Mouse (Mus musculus): ENCODE measurements around the gene Sap30l. TPM values are rescaled to one million over a fixed set of nuclear protein-coding genes. Genes with fewer than 3 reads are reported as not detected.
"Not testable (repeated sequence)": the region's sequence is repeated elsewhere in the genome, so short reads cannot be mapped to it uniquely, and the experiment has no call there.

The Sap30l gene
- total RNA-seq, 2 experiments from 2014 or later: 53.9 to 55.0 TPM

GRCm38 (mm10) chr11:57831861-57832260 lies 30.4 kb downstream of the Sap30l start:
- no peak for DNase-seq

GRCm38 (mm10) chr11:57832552-57833201 lies 31.2 kb downstream of the Sap30l start, which contains the start of gene Hand1:
Gene Hand1 (minus strand): TSS chr11:57832818.
- DNase-seq: no peak

- DNase-seq: no peak
Observed at GRCm38 (mm10) chr11:57833296-57833977, 32.0 kb downstream of the Sap30l start.

- DNase-seq: no peak
Observed at GRCm38 (mm10) chr11:57834031-57834430, 32.6 kb downstream of the Sap30l start.

- DNase-seq: no peak
Observed at GRCm38 (mm10) chr11:57835331-57835730, 33.9 kb downstream of the Sap30l start.

- DNase-seq: no peak
Observed at GRCm38 (mm10) chr11:57835931-57836330, 34.5 kb downstream of the Sap30l start.

- DNase-seq: no peak
Observed at GRCm38 (mm10) chr11:57836401-57836800, 35.0 kb downstream of the Sap30l start.

GRCm38 (mm10) chr11:57836872-57837680 lies 35.6 kb downstream of the Sap30l start:
- DNase-seq: no peak

GRCm38 (mm10) chr11:57837861-57838680 lies 36.6 kb downstream of the Sap30l start:
- DNase-seq: no peak

GRCm38 (mm10) chr11:57840986-57841385 lies 39.5 kb downstream of the Sap30l start:
- no peak for DNase-seq

GRCm38 (mm10) chr11:57841391-57841790 lies 40.0 kb downstream of the Sap30l start:
- no peak for DNase-seq

- DNase-seq: not testable (repeated sequence)
Observed at GRCm38 (mm10) chr11:57846421-57847363, 45.3 kb downstream of the Sap30l start.

GRCm38 (mm10) chr11:57847396-57847795 lies 46.0 kb downstream of the Sap30l start:
- no peak for DNase-seq

- no peak for DNase-seq
Observed at GRCm38 (mm10) chr11:57850298-57850697, 48.9 kb downstream of the Sap30l start.

- no peak for DNase-seq
Observed at GRCm38 (mm10) chr11:57850931-57851330, 49.5 kb downstream of the Sap30l start.

GRCm38 (mm10) chr11:57853571-57853970 lies 52.1 kb downstream of the Sap30l start:
- no peak for DNase-seq

- DNase-seq: no peak
Observed at GRCm38 (mm10) chr11:57857709-57858108, 56.3 kb downstream of the Sap30l start.

Measured in layer of hippocampus, postnatal 36 days (tissue).